ENCODE assay signal across 8 mouse cellular contexts in the genomic region with DNA sequence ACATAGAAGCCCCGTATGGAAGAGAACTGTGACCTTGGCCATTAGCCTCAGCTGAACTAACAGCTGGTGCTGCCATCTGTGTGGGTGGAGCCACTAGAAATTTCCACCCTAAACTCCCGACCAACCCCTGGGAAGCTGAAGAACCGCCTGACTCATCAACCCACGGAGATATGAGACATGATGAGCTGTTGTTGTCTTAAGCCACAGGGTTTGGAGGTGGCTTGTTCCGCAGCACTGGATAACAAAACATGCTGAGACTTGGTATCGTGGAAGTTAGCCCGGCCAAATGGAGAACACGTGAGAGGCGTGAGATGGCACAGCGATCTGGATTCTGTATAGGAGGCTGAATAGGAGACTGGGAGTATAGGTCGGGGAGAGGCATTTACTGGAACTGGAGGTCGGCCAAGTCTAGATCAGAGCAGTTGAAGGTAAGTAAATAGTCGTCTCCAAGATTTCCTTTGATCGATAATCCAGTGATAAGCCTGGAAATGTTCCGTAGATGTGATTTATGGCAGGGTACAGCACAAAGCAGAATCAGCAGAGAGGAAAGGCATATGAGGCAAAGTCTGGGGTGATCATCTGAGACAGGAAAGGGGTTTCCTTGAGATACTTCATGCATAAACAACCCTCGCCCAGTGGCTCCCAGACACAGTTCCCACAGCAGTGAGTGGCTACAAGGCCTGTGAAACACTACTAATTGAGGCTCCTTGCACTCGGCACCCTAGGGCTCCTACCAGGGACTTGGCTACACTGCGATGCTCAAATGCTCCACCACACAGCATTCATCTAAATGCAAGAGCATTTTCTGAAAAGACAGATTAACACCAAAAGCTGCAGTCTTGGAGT. TPM values are rescaled to one million over a fixed set of nuclear protein-coding genes. Genes with fewer than 3 reads are reported as not detected.
DNase-seq lines count a peak whose midpoint lies in the region; ATAC-seq and TF ChIP-seq lines count a peak whose summit lies in the region.
"Had no signal": no experiment of that assay in that cellular context is flagged by ENCODE, and none has a peak within 500 bp of the region (broad histone marks: within the 10 kb centered on the region; RNA-seq: fewer than 3 reads in every experiment).

No protein-coding gene starts in this region.

- H3K27me3 ChIP-seq in kidney, embryonic 16.5 days (ENCODE audit: insufficient read depth, low read length) = no peaks in the 10 kb centered on the region
- no peaks in the 10 kb centered on the region for H3K27me3 ChIP-seq in CH12.LX (replicated peaks)
- no peaks in the 10 kb centered on the region for H3K27me3 ChIP-seq in intestine, postnatal 0 days (replicated peaks; ENCODE audit: control insufficient read depth, insufficient read depth, low read length)
- no peaks in the 10 kb centered on the region for H3K27me3 ChIP-seq in forebrain, embryonic 14.5 days (replicated peaks; ENCODE audit: control insufficient read depth, insufficient read depth, low read length)

- no peak overlapping the region for H3K9ac ChIP-seq in kidney, embryonic 16.5 days (replicated peaks; ENCODE audit: low read length)
- H3K9ac ChIP-seq in CH12.LX (ENCODE audit: insufficient read depth, low read depth) = no peak overlapping the region
- H3K9ac ChIP-seq in intestine, postnatal 0 days (ENCODE audit: low read depth, low read length) = peak overlapping the region; percentile 34; the same call in 1 of the 2 replicates
- H3K9ac ChIP-seq in forebrain, embryonic 14.5 days (ENCODE audit: low read length) = no peak overlapping the region

- peak overlapping the region; percentile 26 for H3K4me2 ChIP-seq in kidney, embryonic 16.5 days (replicated peaks; ENCODE audit: low read depth, low read length)
- H3K4me2 ChIP-seq in CH12.LX (ENCODE audit: insufficient read depth, low read depth, poor library complexity, severe bottlenecking) = no peak overlapping the region; the same call in 1 of the 2 replicates
- H3K4me2 ChIP-seq in intestine, postnatal 0 days (replicated peaks; ENCODE audit: low read depth) = peak overlapping the region; percentile 56
- no peak overlapping the region for H3K4me2 ChIP-seq in forebrain, embryonic 14.5 days (ENCODE audit: low read length)

- in situ Hi-C loops in CH12.LX (cut with MboI; ENCODE audit: low pct_ligation_motif_present, low pct_unique_long_range_greater_than_20kb, low sequenced_read_pairs) = no loop called here

- WGBS in kidney, embryonic 16.5 days = 33% methylated on average over 18 of the region's 18 CpGs
- 26% methylated on average over 18 of the region's 18 CpGs for WGBS in intestine, postnatal 0 days
- WGBS in forebrain, embryonic 14.5 days = 79% methylated on average over 18 of the region's 18 CpGs

- peak; percentile 84 for ATAC-seq in kidney, embryonic 16.5 days (ENCODE audit: low FRiP score, low TSS enrichment)
- peak; percentile 71 for ATAC-seq in intestine, postnatal 0 days
- ATAC-seq in forebrain, embryonic 14.5 days = no peak
- ATAC-seq: activated CD4-positive, CD25-positive, alpha-beta regulatory T cell, adult 4 months had no signal

- no peak for TF ChIP-seq RAD21 in CH12.LX (IDR thresholded peaks at IDR 0.05; ENCODE audit: low read depth, low read length)

- no peak for TF ChIP-seq CTCF in CH12.LX (conservative IDR thresholded peaks at IDR 0.05 in 1 of 2, IDR thresholded peaks at IDR 0.05 in 1 of 2; ENCODE audit: low read depth in 2 of 2, low read length in 2 of 2)
- no peak for TF ChIP-seq CTCF in intestine, postnatal 0 days (IDR thresholded peaks at IDR 0.05; ENCODE audit: low read depth)

- no peak for TF ChIP-seq POLR2A in CH12.LX (IDR thresholded peaks at IDR 0.05; ENCODE audit: low read depth, low read length)

- dilution Hi-C loops in CH12.LX (cut with MboI; ENCODE audit: extremely low pct_ligation_motif_present, extremely low pct_unique_long_range_greater_than_20kb, low sequenced_read_pairs) = no loop called here

- peaks cover 14% of the 10 kb centered on the region for H3K4me1 ChIP-seq in kidney, embryonic 16.5 days (ENCODE audit: insufficient read depth, low read length)
- 0 out of 4 replicates have a peak, but pooled peaks cover 0 to 2% of the 10 kb centered on the region in 2 experiments for H3K4me1 ChIP-seq in CH12.LX (ENCODE audit: control insufficient read depth in 1 of 2, insufficient read depth in 2 of 2)
- no peaks in the 10 kb centered on the region for H3K4me1 ChIP-seq in intestine, postnatal 0 days (replicated peaks; ENCODE audit: control insufficient read depth, insufficient read depth, low read length)
- H3K4me1 ChIP-seq in forebrain, embryonic 14.5 days (ENCODE audit: control insufficient read depth, insufficient read depth, low read length) = no peaks in the 10 kb centered on the region

- H3K27ac ChIP-seq in kidney, embryonic 16.5 days (ENCODE audit: low read length) = no peak overlapping the region
- H3K27ac ChIP-seq in CH12.LX (ENCODE audit: insufficient read depth, low read depth) = no peak overlapping the region
- peak overlapping the region; percentile 72 for H3K27ac ChIP-seq in intestine, postnatal 0 days (ENCODE audit: low read depth, low read length)
- H3K27ac ChIP-seq in forebrain, embryonic 14.5 days (ENCODE audit: low read depth, low read length) = no peak overlapping the region

- no peak overlapping the region for H3K4me3 ChIP-seq in kidney, embryonic 16.5 days (ENCODE audit: low read length)
- no peak overlapping the region for H3K4me3 ChIP-seq in CH12.LX (replicated peaks in 1 of 3; ENCODE audit: low read depth in 2 of 3, low read length in 2 of 3, poor library complexity in 1 of 3)
- no peak overlapping the region for H3K4me3 ChIP-seq in intestine, postnatal 0 days (ENCODE audit: low read depth, low read length)
- no peak overlapping the region for H3K4me3 ChIP-seq in forebrain, embryonic 14.5 days (ENCODE audit: low read depth, low read length)

- DNase-seq in kidney, adult 9 months = no peak
- no peak for DNase-seq in CH12.LX (ENCODE audit: extremely low read depth)
- DNase-seq in adrenal gland, postnatal 10 days = peak; percentile 18
- no peak for DNase-seq in forebrain, embryonic 14.5 days (ENCODE audit: low spot score)
- DNase-seq in urinary bladder, postnatal 10 days (ENCODE audit: low spot score) = no peak

- no peaks in the 10 kb centered on the region for H3K9me3 ChIP-seq in kidney, embryonic 16.5 days (ENCODE audit: low read length)
- no peaks in the 10 kb centered on the region for H3K9me3 ChIP-seq in CH12.LX (replicated peaks; ENCODE audit: low read length)
- H3K9me3 ChIP-seq in intestine, postnatal 0 days (ENCODE audit: control insufficient read depth) = no peaks in the 10 kb centered on the region
- no peaks in the 10 kb centered on the region for H3K9me3 ChIP-seq in forebrain, embryonic 14.5 days (replicated peaks; ENCODE audit: control insufficient read depth, low read length)

- no peaks in the 10 kb centered on the region for H3K79me2 ChIP-seq in CH12.LX (replicated peaks; ENCODE audit: control insufficient read depth, extremely low read depth, insufficient read depth, poor library complexity, severe bottlenecking)

- no peaks in the 10 kb centered on the region for H3K36me3 ChIP-seq in kidney, embryonic 16.5 days (ENCODE audit: insufficient read depth, low read length)
- H3K36me3 ChIP-seq in CH12.LX (replicated peaks in 1 of 2; ENCODE audit: control insufficient read depth in 1 of 2, insufficient read depth in 1 of 2, low read length in 1 of 2) = no peaks in the 10 kb centered on the region
- H3K36me3 ChIP-seq in intestine, postnatal 0 days (ENCODE audit: control insufficient read depth, insufficient read depth) = no peaks in the 10 kb centered on the region
- H3K36me3 ChIP-seq in forebrain, embryonic 14.5 days (ENCODE audit: control insufficient read depth, insufficient read depth, low read length) = no peaks in the 10 kb centered on the region

- no peak for TF ChIP-seq EP300 in CH12.LX (IDR thresholded peaks at IDR 0.05; ENCODE audit: low read length)

TF ChIP-seq in CH12.LX, 34 proteins besides CTCF, POLR2A, EP300 and RAD21:
- TF ChIP-seq RCOR1 (conservative IDR thresholded peaks at IDR 0.05; ENCODE audit: low read depth, low read length) (no peak), ETS1 (conservative IDR thresholded peaks at IDR 0.05; ENCODE audit: low read depth, low read length) (0 out of 2 replicates have a peak, but pooled peaks have one; percentile 12)

RNA-seq across cellular contexts. Expression of a gene that starts 11.5 kb away (rescaled TPM):
- polyA plus RNA-seq in kidney, embryonic 16.5 days (2015; fragmentation: Nextera tagmentation; extraction: Ambion mirVana) = 39.8 and 40.1 TPM in 2 replicates
- total RNA-seq in CH12.LX (2012; rRNA removed) (47.5 and 52.9 TPM in 2 replicates), CH12.LX (2014; rRNA removed) (41.8 and 42.1 TPM in 2 replicates)
- 48.6 and 54.1 TPM in 2 replicates for polyA plus RNA-seq in CH12.LX (2012; ENCODE audit: insufficient read length, low read depth)
- 100 to 1,000 TPM; 177 to 223 TPM for total RNA-seq in adrenal gland, postnatal 10 days (2021)
- polyA plus RNA-seq in intestine, postnatal 0 days (2015; fragmentation: Nextera tagmentation; extraction: Ambion mirVana) = 28.8 and 29.7 TPM in 2 replicates
- polyA plus RNA-seq in forebrain, embryonic 14.5 days (2014; fragmentation: Nextera tagmentation; extraction: Ambion mirVana) = 74.4 and 94.6 TPM in 2 replicates

Comparison
In these comparisons a context has a peak if more than half of its experiments do, and no peak if none do; other contexts are left out.
1. H3K4me2 ChIP-seq: peak in kidney, embryonic 16.5 days (single experiment) and intestine, postnatal 0 days (single experiment); none in CH12.LX (single experiment) and forebrain, embryonic 14.5 days (single experiment).